Mouse (Mus musculus): ENCODE measurements around the gene Pxdn. TPM values are rescaled to one million over a fixed set of nuclear protein-coding genes. Genes with fewer than 3 reads are reported as not detected.

Pxdn gene
- polyA plus RNA-seq (2015; fragmentation: Nextera tagmentation; extraction: Ambion mirVana), result 18.4 TPM in 2 replicates

GRCm38 (mm10) chr12:29937308-29937707 is at the start of gene Pxdn:
Gene Pxdn (plus strand): TSS chr12:29937608.
- Histone ChIP-seq H3K9ac (ENCODE audit: low read depth, low read length) (peak within 1 kb of the TSS; percentile 54), H3K27ac (ENCODE audit: low read depth, low read length) (peak within 1 kb of the TSS; percentile 73), H3K4me1 (replicated peaks; ENCODE audit: control insufficient read depth, insufficient read depth, low read length) (peaks cover 4% of the 10 kb centered on the region; the same call in 1 of the 2 replicates), H3K9me3 (ENCODE audit: control insufficient read depth) (no peaks in the 10 kb centered on the region), H3K4me3 (ENCODE audit: low read depth, low read length) (peak within 1 kb of the TSS; percentile 55), H3K27me3 (replicated peaks; ENCODE audit: control insufficient read depth, insufficient read depth, low read length) (no peaks in the 10 kb centered on the region), H3K36me3 (ENCODE audit: control insufficient read depth, insufficient read depth) (no peaks in the 10 kb centered on the region), H3K4me2 (replicated peaks; ENCODE audit: low read depth) (peak within 1 kb of the TSS; percentile 77)
- 60% methylated on average over 8 of the region's 8 CpGs for WGBS
- ATAC-seq, result no peak
- no peak for TF ChIP-seq CTCF (IDR thresholded peaks at IDR 0.05; ENCODE audit: low read depth)

DNA sequence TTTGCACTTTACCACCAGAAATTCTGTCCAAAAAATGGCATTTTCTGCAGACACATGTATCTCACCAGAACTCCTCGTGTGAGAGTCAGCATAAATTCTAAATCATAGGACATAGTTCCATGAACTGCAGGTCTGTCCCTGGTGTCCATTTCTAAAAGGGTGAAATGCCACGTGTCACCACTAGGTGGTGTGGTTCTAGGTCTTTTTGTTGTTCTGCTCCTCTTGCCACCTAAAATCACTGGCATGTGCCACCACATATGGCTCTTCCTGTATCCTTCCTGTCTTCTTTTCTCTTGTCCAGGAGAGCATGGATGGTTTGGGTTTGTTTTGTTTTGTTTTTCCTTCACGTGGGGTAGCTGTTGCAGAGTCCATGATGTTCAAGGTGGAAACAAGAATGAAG is 42.7 kb upstream of the Pxdn start:
- peak; percentile 79 for TF ChIP-seq CTCF (IDR thresholded peaks at IDR 0.05; ENCODE audit: low read depth)
- Histone ChIP-seq H3K4me3 (ENCODE audit: low read depth, low read length) (no peak overlapping the region), H3K4me2 (replicated peaks; ENCODE audit: low read depth) (no peak overlapping the region), H3K27me3 (replicated peaks; ENCODE audit: control insufficient read depth, insufficient read depth, low read length) (no peaks in the 10 kb centered on the region), H3K9me3 (ENCODE audit: control insufficient read depth) (no peaks in the 10 kb centered on the region), H3K36me3 (ENCODE audit: control insufficient read depth, insufficient read depth) (no peaks in the 10 kb centered on the region), H3K27ac (ENCODE audit: low read depth, low read length) (no peak overlapping the region), H3K9ac (ENCODE audit: low read depth, low read length) (no peak overlapping the region), H3K4me1 (replicated peaks; ENCODE audit: control insufficient read depth, insufficient read depth, low read length) (no peaks in the 10 kb centered on the region)
- 19% methylated on average over 3 of the region's 3 CpGs for WGBS
- no peak for ATAC-seq

- no peak overlapping the region for H3K27ac ChIP-seq (ENCODE audit: low read depth, low read length)
- no peak for ATAC-seq
Observed at GRCm38 (mm10) chr12:29897533-29898085, 39.8 kb upstream of the Pxdn start.

DNA sequence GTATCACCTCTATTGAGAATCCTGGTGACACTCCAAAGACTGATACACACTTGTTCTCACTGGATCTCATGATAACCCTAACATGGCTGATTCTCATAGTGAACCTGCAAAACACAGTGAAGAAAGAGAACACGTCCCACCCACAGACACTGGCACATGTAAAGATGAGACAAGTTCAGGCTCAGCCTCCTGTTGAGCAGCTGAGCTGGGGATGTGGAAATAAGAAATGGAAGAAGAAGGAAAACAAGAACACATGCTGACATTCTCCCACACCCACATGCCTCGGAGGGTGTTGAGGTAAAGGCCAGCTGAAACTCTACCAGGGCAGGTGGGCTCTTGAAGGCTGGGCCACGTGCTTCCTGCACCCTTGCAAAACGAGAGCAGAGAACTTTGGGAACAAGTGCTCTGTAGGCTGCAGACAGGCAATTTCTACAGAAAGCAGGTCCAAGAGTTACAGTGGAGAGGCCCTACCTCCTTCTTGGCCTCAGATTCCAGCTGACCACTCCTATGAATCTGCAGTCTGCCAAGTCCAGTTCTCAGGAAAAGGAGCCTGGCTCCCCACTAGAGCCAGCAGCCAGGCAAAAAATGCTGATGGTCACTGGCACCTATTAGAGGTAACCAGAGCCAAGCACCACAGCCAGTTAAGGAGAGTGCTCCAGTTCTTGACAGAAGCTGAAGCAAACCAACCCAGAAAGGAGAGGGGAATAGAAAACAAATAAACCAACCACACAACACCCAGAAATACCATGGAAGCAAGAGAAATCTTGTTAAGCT is 33.1 kb upstream of the Pxdn start:
- no peak overlapping the region for H3K9ac ChIP-seq (ENCODE audit: low read depth, low read length)
- ATAC-seq, result no peak
- no peak overlapping the region for H3K4me3 ChIP-seq (ENCODE audit: low read depth, low read length)
- no peaks in the 10 kb centered on the region for H3K4me1 ChIP-seq (replicated peaks; ENCODE audit: control insufficient read depth, insufficient read depth, low read length)
- no peak for TF ChIP-seq CTCF (IDR thresholded peaks at IDR 0.05; ENCODE audit: low read depth)
- H3K27ac ChIP-seq (ENCODE audit: low read depth, low read length), result no peak overlapping the region
- no peaks in the 10 kb centered on the region for H3K36me3 ChIP-seq (ENCODE audit: control insufficient read depth, insufficient read depth)
- no peak overlapping the region for H3K4me2 ChIP-seq (replicated peaks; ENCODE audit: low read depth)
- no peaks in the 10 kb centered on the region for H3K9me3 ChIP-seq (ENCODE audit: control insufficient read depth)
- 75% methylated on average over 4 of the region's 4 CpGs for WGBS
- H3K27me3 ChIP-seq (replicated peaks; ENCODE audit: control insufficient read depth, insufficient read depth, low read length), result no peaks in the 10 kb centered on the region

More at GRCm38 (mm10) chr12:29897533-29898085, 39.8 kb upstream of the Pxdn start:
- no peaks in the 10 kb centered on the region for H3K4me1 ChIP-seq (replicated peaks; ENCODE audit: control insufficient read depth, insufficient read depth, low read length)
- 69% methylated on average over 3 of the region's 3 CpGs for WGBS
- no peaks in the 10 kb centered on the region for H3K36me3 ChIP-seq (ENCODE audit: control insufficient read depth, insufficient read depth)
- no peak overlapping the region for H3K4me3 ChIP-seq (ENCODE audit: low read depth, low read length)
- no peak for TF ChIP-seq CTCF (IDR thresholded peaks at IDR 0.05; ENCODE audit: low read depth)
- no peaks in the 10 kb centered on the region for H3K9me3 ChIP-seq (ENCODE audit: control insufficient read depth)
- H3K9ac ChIP-seq (ENCODE audit: low read depth, low read length), result no peak overlapping the region
- H3K4me2 ChIP-seq (replicated peaks; ENCODE audit: low read depth), result no peak overlapping the region
- no peaks in the 10 kb centered on the region for H3K27me3 ChIP-seq (replicated peaks; ENCODE audit: control insufficient read depth, insufficient read depth, low read length)

GRCm38 (mm10) chr12:29907056-29907455 is 30.4 kb upstream of the Pxdn start:
- ATAC-seq, result no peak

DNA sequence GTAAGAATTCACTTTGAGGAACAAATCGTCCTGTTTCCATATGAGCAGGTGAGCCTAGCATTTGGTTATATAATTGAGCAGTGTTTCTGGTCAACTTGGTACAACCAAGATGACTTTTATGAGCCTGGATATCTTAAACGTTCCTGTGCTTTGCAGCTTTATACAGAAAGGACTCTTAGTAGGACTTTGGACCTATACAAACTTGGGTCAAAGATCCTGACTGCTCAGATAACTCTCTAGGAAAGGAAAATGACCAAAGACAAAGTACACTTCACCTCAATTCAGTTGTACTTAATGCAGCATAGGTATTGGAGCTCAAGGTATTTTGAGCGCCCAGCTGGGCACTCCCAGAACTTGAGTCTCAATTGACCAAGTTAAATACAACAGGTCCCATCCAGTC is 21.3 kb upstream of the Pxdn start:
- H3K4me3 ChIP-seq (ENCODE audit: low read depth, low read length), result no peak overlapping the region
- H3K4me1 ChIP-seq (replicated peaks; ENCODE audit: control insufficient read depth, insufficient read depth, low read length), result no peaks in the 10 kb centered on the region
- TF ChIP-seq CTCF (IDR thresholded peaks at IDR 0.05; ENCODE audit: low read depth), result no peak
- no peaks in the 10 kb centered on the region for H3K9me3 ChIP-seq (ENCODE audit: control insufficient read depth)
- no peaks in the 10 kb centered on the region for H3K36me3 ChIP-seq (ENCODE audit: control insufficient read depth, insufficient read depth)
- H3K9ac ChIP-seq (ENCODE audit: low read depth, low read length), result no peak overlapping the region
- H3K27me3 ChIP-seq (replicated peaks; ENCODE audit: control insufficient read depth, insufficient read depth, low read length), result no peaks in the 10 kb centered on the region
- peak; percentile 60 for ATAC-seq
- WGBS, result 51% methylated on average over 3 of the region's 3 CpGs
- H3K27ac ChIP-seq (ENCODE audit: low read depth, low read length), result no peak overlapping the region
- no peak overlapping the region for H3K4me2 ChIP-seq (replicated peaks; ENCODE audit: low read depth)

More at GRCm38 (mm10) chr12:29907056-29907455, 30.4 kb upstream of the Pxdn start:
- no peak overlapping the region for H3K9ac ChIP-seq (ENCODE audit: low read depth, low read length)
- H3K4me2 ChIP-seq (replicated peaks; ENCODE audit: low read depth), result no peak overlapping the region
- no peak overlapping the region for H3K4me3 ChIP-seq (ENCODE audit: low read depth, low read length)
- no peaks in the 10 kb centered on the region for H3K27me3 ChIP-seq (replicated peaks; ENCODE audit: control insufficient read depth, insufficient read depth, low read length)
- WGBS, result 30% methylated on average over 2 of the region's 2 CpGs
- peak; percentile 85 for TF ChIP-seq CTCF (IDR thresholded peaks at IDR 0.05; ENCODE audit: low read depth)
- no peaks in the 10 kb centered on the region for H3K4me1 ChIP-seq (replicated peaks; ENCODE audit: control insufficient read depth, insufficient read depth, low read length)
- H3K36me3 ChIP-seq (ENCODE audit: control insufficient read depth, insufficient read depth), result no peaks in the 10 kb centered on the region
- H3K27ac ChIP-seq (ENCODE audit: low read depth, low read length), result no peak overlapping the region
- H3K9me3 ChIP-seq (ENCODE audit: control insufficient read depth), result no peaks in the 10 kb centered on the region

Measured in intestine, postnatal 0 days (tissue).